Mouse (Mus musculus): Measurements from ENCODE around the gene Olfr1056. TPM values are rescaled to one million over a fixed set of nuclear protein-coding genes. Genes with fewer than 3 reads are reported as not detected.
"Not testable (repeated sequence)": the region's sequence is repeated elsewhere in the genome, so short reads cannot be mapped to it uniquely, and the experiment has no call there.

The Olfr1056 gene
- not detected for total RNA-seq (2021)
- long read RNA-seq, experiment 1 = 0 reads
- long read RNA-seq, experiment 2 = 0 reads

DNA sequence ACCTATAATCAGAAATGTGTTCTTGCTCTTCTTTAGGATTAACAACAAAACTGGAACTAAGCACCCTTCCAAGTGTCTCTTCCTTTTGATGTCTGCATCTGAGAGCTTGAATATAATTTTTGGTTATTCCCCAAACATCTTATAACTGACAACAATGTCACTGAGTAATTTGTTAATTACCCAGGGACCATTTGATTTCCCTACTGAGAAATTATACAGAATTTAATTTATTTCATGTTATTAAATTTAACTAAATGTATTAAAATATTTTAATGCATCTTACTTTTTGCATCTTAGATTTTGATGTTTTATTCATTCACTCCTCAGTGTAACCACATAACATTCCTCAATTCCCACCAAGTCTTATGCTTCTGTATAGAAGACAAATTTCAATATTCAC is at the start of gene Olfr1056:
Gene Olfr1056 (minus strand): TSS at position 101 of the 400 bp plus-strand sequence.
- intact Hi-C loops (cut with DNase I) = no loop called here
- no peak for DNase-seq (ENCODE audit: low spot score in 2 of 2)

DNA sequence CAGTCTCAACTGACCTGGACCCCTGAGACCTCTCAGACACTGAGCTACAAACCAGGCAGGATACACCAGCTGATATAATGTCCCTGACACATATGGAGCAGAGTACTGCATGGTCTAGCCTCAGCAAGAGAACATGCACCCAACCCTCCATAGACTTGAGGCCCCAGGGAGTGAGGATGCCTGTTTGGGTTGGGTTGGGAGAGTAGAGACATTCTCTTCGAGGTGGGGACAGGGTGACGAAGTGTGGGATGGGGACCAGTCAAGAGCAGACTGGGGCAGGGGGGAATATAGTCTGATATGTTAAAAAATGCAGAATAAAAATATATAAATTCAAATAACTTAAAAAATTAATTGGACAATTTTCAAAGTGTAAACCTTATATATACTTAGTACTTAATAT is 32.8 kb upstream of the Olfr1056 start:
- intact Hi-C loops (cut with DNase I) = no loop called here
- DNase-seq (ENCODE audit: low spot score in 2 of 2) = no peak

DNA sequence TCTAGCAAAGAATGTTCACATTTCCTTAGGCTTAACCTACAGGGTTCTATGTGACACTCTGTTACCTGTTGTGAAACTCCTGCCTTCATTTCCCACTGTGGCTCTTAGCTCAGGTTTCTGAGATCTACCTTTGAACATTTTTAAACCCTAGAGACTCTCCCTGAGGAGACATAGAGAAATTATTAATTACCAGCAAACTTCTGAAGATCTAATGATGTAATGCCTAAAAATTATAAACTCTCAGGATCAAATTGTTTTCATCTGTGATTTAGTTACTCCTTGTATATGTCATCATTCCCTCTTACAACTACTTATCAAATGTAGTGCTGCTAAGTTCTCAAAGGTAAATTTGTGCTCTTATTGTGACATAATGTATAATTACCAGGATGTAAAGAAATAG is 26.2 kb upstream of the Olfr1056 start, which contains the start of gene Olfr1058:
Gene Olfr1058 (minus strand): TSS at position 101 of the 400 bp plus-strand sequence.
- DNase-seq (ENCODE audit: low spot score in 2 of 2); intact Hi-C loops (cut with DNase I): not testable (repeated sequence)

DNA sequence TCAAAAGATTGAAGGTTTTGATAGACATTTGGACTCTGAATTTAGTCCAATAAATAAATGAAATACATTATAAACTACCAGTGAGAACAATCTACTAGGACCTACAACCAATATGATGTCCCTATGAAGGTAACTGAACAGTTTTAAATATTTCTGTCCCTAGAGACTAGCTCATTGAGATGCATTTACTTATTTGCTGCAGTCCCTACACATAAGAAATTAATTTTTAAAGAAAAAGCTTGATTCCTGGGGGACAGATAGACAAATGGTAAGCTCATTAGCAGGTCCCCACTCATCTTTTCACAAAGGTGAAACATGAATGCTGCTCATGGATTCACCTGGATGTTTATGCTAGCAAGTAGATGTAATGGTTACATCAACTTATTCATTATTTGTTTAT is 16.0 kb upstream of the Olfr1056 start, which contains the start of gene Olfr1057:
Gene Olfr1057 (minus strand): TSS at position 101 of the 400 bp plus-strand sequence.
- no peak for DNase-seq (ENCODE audit: low spot score in 2 of 2)
- intact Hi-C loops (cut with DNase I) = no loop called here

DNA sequence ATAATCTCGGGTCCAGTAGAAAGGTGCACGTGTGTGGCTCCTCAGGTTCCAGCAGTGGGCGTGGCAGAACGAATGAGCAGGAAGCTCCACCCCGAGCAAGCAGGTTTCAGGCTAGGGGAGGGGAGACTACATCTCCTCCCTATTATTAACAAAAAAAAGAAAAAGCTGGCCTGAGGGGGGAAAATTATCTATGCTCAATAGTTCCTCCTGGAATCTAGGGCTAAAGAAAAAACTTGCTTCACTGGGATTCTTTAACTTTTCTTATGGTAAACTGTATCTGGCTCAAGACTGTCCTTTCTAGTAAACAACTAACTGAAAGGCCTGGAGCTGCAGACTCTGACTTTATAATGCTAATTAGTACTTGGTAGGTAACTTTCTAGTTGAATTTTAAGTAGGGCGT is 4.1 kb upstream of the Olfr1056 start:
- intact Hi-C loops (cut with DNase I); DNase-seq (ENCODE audit: low spot score in 2 of 2): not testable (repeated sequence)

DNA sequence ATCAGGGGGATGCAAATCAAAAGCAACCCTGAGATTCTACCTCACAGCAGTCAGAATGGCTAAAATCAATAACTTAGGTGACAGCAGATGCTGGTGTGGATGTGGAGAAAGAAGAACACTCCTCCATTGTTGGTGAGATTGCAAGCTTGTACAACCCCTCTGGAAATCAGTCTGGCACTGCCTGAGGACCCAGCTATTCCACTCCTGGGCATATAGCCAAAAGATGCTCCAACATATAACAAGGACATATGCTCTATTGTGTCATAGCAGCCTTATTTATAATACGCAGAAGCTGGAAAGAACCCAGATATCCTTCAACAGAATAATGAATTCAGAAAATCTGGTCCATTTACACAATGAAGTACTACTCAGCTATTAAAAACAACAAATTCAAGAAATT is 10.5 kb downstream of the Olfr1056 start:
- intact Hi-C loops (cut with DNase I); DNase-seq (ENCODE audit: low spot score in 2 of 2): not testable (repeated sequence)

DNA sequence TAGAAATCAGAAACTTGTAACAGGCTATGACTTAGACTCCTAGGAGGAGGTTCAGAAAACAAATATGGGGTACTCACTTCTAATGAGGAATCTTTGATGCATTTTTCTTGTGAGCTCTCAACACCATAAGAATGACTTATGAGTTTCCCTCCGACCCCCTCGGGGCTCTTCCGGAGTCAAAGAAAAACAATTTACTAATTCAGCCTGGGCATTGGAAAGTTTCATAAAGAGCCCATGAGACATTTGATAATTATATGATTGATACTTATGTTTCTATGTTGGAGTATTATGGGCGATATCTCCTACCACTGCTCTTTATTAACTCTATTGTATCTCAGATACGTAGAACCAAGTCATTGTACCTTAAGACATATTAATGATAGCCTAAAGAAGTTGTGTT is 12.1 kb downstream of the Olfr1056 start, which contains the start of gene Olfr1055:
Gene Olfr1055 (minus strand): TSS at position 101 of the 400 bp plus-strand sequence.
- no peak for DNase-seq (ENCODE audit: low spot score in 2 of 2)
- intact Hi-C loops (cut with DNase I) = no loop called here

DNA sequence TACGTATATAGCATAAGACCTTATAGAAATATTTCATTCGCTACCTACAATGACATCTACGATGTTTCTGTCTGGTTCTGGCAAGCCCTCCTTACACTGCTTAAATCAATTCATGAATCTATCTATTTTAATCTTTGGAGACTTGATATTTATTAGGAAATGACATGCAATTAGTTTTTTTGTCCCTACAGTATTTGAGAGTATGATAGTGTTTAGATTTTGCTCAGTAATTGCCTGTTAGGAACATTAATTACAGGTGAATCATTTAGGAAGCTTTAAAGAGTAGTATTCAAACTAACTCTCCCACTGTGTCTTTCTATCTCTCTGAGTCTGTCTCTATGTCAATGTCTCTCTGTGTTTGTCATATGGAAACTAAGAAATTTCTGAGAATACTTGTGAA is 26.9 kb downstream of the Olfr1056 start, which contains the start of gene Olfr1054:
Gene Olfr1054 (minus strand): TSS at position 101 of the 400 bp plus-strand sequence.
- no peak for DNase-seq (ENCODE audit: low spot score in 2 of 2)
- intact Hi-C loops (cut with DNase I) = no loop called here

DNA sequence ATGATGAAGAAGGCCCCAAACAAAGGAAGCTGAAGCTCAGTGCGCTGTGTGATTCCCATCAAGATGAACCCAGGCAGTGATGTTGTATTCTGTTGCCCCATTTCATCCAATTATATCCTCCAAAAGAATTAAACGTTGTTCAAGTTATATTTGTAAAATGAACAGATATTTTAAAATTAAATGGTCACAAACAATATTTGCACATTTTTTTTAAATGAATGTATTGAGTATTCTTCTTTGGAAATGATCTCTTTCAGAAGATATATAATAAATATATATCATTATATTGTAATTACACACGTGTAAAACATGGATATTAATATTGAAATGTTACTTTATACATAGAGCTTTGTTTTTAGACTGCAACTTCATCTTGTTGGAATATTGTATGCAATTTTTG is 47.1 kb downstream of the Olfr1056 start, which contains the start of gene Olfr1053:
Gene Olfr1053 (minus strand): TSS at position 101 of the 400 bp plus-strand sequence.
- intact Hi-C loops (cut with DNase I) = no loop called here
- DNase-seq (ENCODE audit: low spot score in 2 of 2) = no peak

Other genes with a start within 250 kb of the Olfr1056 start
- not detected for gene Olfr1039, start 226.5 kb downstream of the Olfr1056 start, total RNA-seq (2021)
- not detected for gene Olfr1040, start 215.7 kb downstream of the Olfr1056 start, total RNA-seq (2021)
- gene Olfr1042, start 200.6 kb downstream of the Olfr1056 start, total RNA-seq (2021) = not detected
- gene Olfr1043, start 194.9 kb downstream of the Olfr1056 start, total RNA-seq (2021) = not detected
- gene Olfr1044, start 184.6 kb downstream of the Olfr1056 start, total RNA-seq (2021) = not detected
- gene Olfr52, start 176.8 kb downstream of the Olfr1056 start, total RNA-seq (2021) = not detected
- gene Olfr1045, start 159.5 kb downstream of the Olfr1056 start, total RNA-seq (2021) = not detected
- gene Olfr1046, start 143.2 kb downstream of the Olfr1056 start, total RNA-seq (2021) = not detected
- not detected for gene Olfr1047, start 131.1 kb downstream of the Olfr1056 start, total RNA-seq (2021)
- not detected for gene Olfr1048, start 122.2 kb downstream of the Olfr1056 start, total RNA-seq (2021)
- gene Olfr1049, start 104.1 kb downstream of the Olfr1056 start, total RNA-seq (2021) = not detected
- not detected for gene Olfr1051, start 83.4 kb downstream of the Olfr1056 start, total RNA-seq (2021)
- gene Olfr1052, start 70.0 kb downstream of the Olfr1056 start, total RNA-seq (2021) = not detected
- gene Olfr1053, start 47.2 kb downstream of the Olfr1056 start, total RNA-seq (2021) = not detected
- gene Olfr1054, start 27.0 kb downstream of the Olfr1056 start, total RNA-seq (2021) = not detected
- gene Olfr1055, start 12.2 kb downstream of the Olfr1056 start, total RNA-seq (2021) = not detected
- gene Olfr1057, start 15.9 kb upstream of the Olfr1056 start, total RNA-seq (2021) = not detected
- gene Olfr1058, start 26.1 kb upstream of the Olfr1056 start, total RNA-seq (2021) = not detected
- gene Olfr1061, start 51.6 kb upstream of the Olfr1056 start, total RNA-seq (2021) = not detected
- not detected for gene Olfr1062, start 64.3 kb upstream of the Olfr1056 start, total RNA-seq (2021)
- gene Olfr1065, start 88.1 kb upstream of the Olfr1056 start, total RNA-seq (2021) = not detected
- not detected for gene Olfr1066, start 93.8 kb upstream of the Olfr1056 start, total RNA-seq (2021)
- not detected for gene Olfr228, start 124.9 kb upstream of the Olfr1056 start, total RNA-seq (2021)
- not detected for gene Olfr1076, start 146.0 kb upstream of the Olfr1056 start, total RNA-seq (2021)
- gene Olfr1079, start 180.0 kb upstream of the Olfr1056 start, total RNA-seq (2021) = not detected
- not detected for gene Olfr1080, start 195.8 kb upstream of the Olfr1056 start, total RNA-seq (2021)
- gene Olfr1082, start 236.5 kb upstream of the Olfr1056 start, total RNA-seq (2021) = not detected

All from left cerebral cortex, postnatal 14 days (tissue).